Mouse (Mus musculus) lung, postnatal 0 days (tissue): Measurements from ENCODE around the gene Crybg3.

ENCODE experiments used
- CTCF ChIP-seq: IDR thresholded peaks from 2 replicates; pipeline ENCODE4 v1.5.1; 2016; ENCODE audit warnings: antibody characterized with exemption, mild to moderate bottlenecking
- EP300 ChIP-seq: IDR thresholded peaks from 2 replicates; pipeline ENCODE4 v1.6.1; 2016; ENCODE audit warnings: antibody characterized with exemption, mild to moderate bottlenecking, control low read depth

GRCm38 (mm10) chr16:59615675-59616074 lies 14.9 kb upstream of the Crybg3 start:
- TF ChIP-seq CTCF: no peak
- no peak for TF ChIP-seq EP300
